Mouse (Mus musculus): Measurements from ENCODE around the gene Ttbk1.
A peak's percentile ranks its signal among the peaks of the same experiment; 100 is the strongest.

Gene Ttbk1

GRCm38 (mm10) chr17:46476601-46477000 is 10.9 kb downstream of the Ttbk1 start:
- DNase-seq (ENCODE audit: low spot score in 2 of 2), result peak; percentile 54 to 69

- DNase-seq (ENCODE audit: low spot score in 2 of 2), result no peak
Measured at GRCm38 (mm10) chr17:46467830-46468229, 19.6 kb downstream of the Ttbk1 start.

- no peak for DNase-seq (ENCODE audit: low spot score in 2 of 2)
Measured at GRCm38 (mm10) chr17:46462226-46462625, 25.2 kb downstream of the Ttbk1 start.

GRCm38 (mm10) chr17:46461347-46461746 is 26.1 kb downstream of the Ttbk1 start:
- DNase-seq (ENCODE audit: low spot score in 2 of 2), result no peak

- peak; percentile 39 to 41 for DNase-seq (ENCODE audit: low spot score in 2 of 2)
Measured at GRCm38 (mm10) chr17:46460673-46461072, 26.8 kb downstream of the Ttbk1 start.

GRCm38 (mm10) chr17:46458439-46458838 is 29.0 kb downstream of the Ttbk1 start:
- no peak for DNase-seq (ENCODE audit: low spot score in 2 of 2)

- DNase-seq (ENCODE audit: low spot score in 2 of 2), result peak in 1 of 2 experiments; percentile 59
Measured at GRCm38 (mm10) chr17:46457791-46458190, 29.7 kb downstream of the Ttbk1 start.

GRCm38 (mm10) chr17:46455110-46455691 is 32.3 kb downstream of the Ttbk1 start:
- peak in 1 of 2 experiments; percentile 32 for DNase-seq (ENCODE audit: low spot score in 2 of 2)

GRCm38 (mm10) chr17:46454539-46454938 is 32.9 kb downstream of the Ttbk1 start:
- DNase-seq (ENCODE audit: low spot score in 2 of 2), result no peak

GRCm38 (mm10) chr17:46453970-46454411 is 33.5 kb downstream of the Ttbk1 start:
- DNase-seq (ENCODE audit: low spot score in 2 of 2), result no peak

- DNase-seq (ENCODE audit: low spot score in 2 of 2), result no peak
Measured at GRCm38 (mm10) chr17:46453302-46453948, 34.0 kb downstream of the Ttbk1 start.

- no peak for DNase-seq (ENCODE audit: low spot score in 2 of 2)
Measured at GRCm38 (mm10) chr17:46452683-46453082, 34.8 kb downstream of the Ttbk1 start.

GRCm38 (mm10) chr17:46446264-46446663 is 41.2 kb downstream of the Ttbk1 start:
- DNase-seq (ENCODE audit: low spot score in 2 of 2), result no peak

GRCm38 (mm10) chr17:46444839-46445579 is 42.5 kb downstream of the Ttbk1 start:
- no peak for DNase-seq (ENCODE audit: low spot score in 2 of 2)

- no peak for DNase-seq (ENCODE audit: low spot score in 2 of 2)
Measured at GRCm38 (mm10) chr17:46439176-46439575, 48.3 kb downstream of the Ttbk1 start.

- DNase-seq (ENCODE audit: low spot score in 2 of 2), result no peak
Measured at GRCm38 (mm10) chr17:46438298-46438873, 49.1 kb downstream of the Ttbk1 start, which contains the start of gene Slc22a7. Gene Slc22a7, minus strand, starts transcription at chr17:46438457.

GRCm38 (mm10) chr17:46436672-46437366 is 50.7 kb downstream of the Ttbk1 start:
- DNase-seq (ENCODE audit: low spot score in 2 of 2), result peak in 1 of 2 experiments; percentile 38

GRCm38 (mm10) chr17:46433627-46434026 is 53.8 kb downstream of the Ttbk1 start:
- DNase-seq (ENCODE audit: low spot score in 2 of 2), result no peak

- no peak for DNase-seq (ENCODE audit: low spot score in 2 of 2)
Measured at GRCm38 (mm10) chr17:46428761-46429414, 58.6 kb downstream of the Ttbk1 start, which contains the start of gene Crip3. Gene Crip3, plus strand, starts transcription at chr17:46428926.

GRCm38 (mm10) chr17:46426496-46426895 is 61.0 kb downstream of the Ttbk1 start:
- DNase-seq (ENCODE audit: low spot score in 2 of 2), result no peak

GRCm38 (mm10) chr17:46419717-46420116 is 67.8 kb downstream of the Ttbk1 start:
- no peak for DNase-seq (ENCODE audit: low spot score in 2 of 2)
